Mouse (Mus musculus) cerebellum, adult (tissue): ENCODE results near the gene Tnfrsf4.
A peak's percentile ranks its signal among the peaks of the same experiment; 100 is the strongest.

Experiments used
- ATAC-seq: cut with Nextera tagmentation; 2 replicates; pipeline ENCODE4 v1.9.2; 2017; ENCODE audit warnings: mild to moderate bottlenecking, moderate library complexity, mixed read lengths; ENCODE audit not compliant: insufficient number of reproducible peaks, low FRiP score, low TSS enrichment

Tnfrsf4 gene

GRCm38 (mm10) chr4:156024184-156024583 lies 10.5 kb downstream of the Tnfrsf4 start:
- ATAC-seq = no peak

- no peak for ATAC-seq
Observed at GRCm38 (mm10) chr4:156026013-156026412, 12.4 kb downstream of the Tnfrsf4 start, which contains the start of gene Tnfrsf18. TSS of gene Tnfrsf18 (plus strand) at chr4:156026164.

- no peak for ATAC-seq
Observed at GRCm38 (mm10) chr4:156028580-156028979, 14.9 kb downstream of the Tnfrsf4 start.

- ATAC-seq = no peak
Observed at GRCm38 (mm10) chr4:156030651-156031118, 17.0 kb downstream of the Tnfrsf4 start.

- ATAC-seq = no peak; the same call in 1 of the 2 replicates
Observed at GRCm38 (mm10) chr4:156031255-156031592, 17.6 kb downstream of the Tnfrsf4 start.

GRCm38 (mm10) chr4:156031593-156032391 lies 18.1 kb downstream of the Tnfrsf4 start:
- peak; percentile 63 for ATAC-seq

GRCm38 (mm10) chr4:156032856-156033255 lies 19.2 kb downstream of the Tnfrsf4 start:
- ATAC-seq = no peak

GRCm38 (mm10) chr4:156033476-156034119 lies 20.0 kb downstream of the Tnfrsf4 start:
- ATAC-seq = no peak

- ATAC-seq = no peak
Observed at GRCm38 (mm10) chr4:156034301-156034700, 20.7 kb downstream of the Tnfrsf4 start.

GRCm38 (mm10) chr4:156034901-156035300 lies 21.3 kb downstream of the Tnfrsf4 start:
- no peak for ATAC-seq

- ATAC-seq = no peak
Observed at GRCm38 (mm10) chr4:156044754-156045153, 31.1 kb downstream of the Tnfrsf4 start.

- no peak for ATAC-seq
Observed at GRCm38 (mm10) chr4:156049779-156050178, 36.1 kb downstream of the Tnfrsf4 start.

GRCm38 (mm10) chr4:156050391-156050980 lies 36.8 kb downstream of the Tnfrsf4 start:
- no peak for ATAC-seq

- no peak for ATAC-seq
Observed at GRCm38 (mm10) chr4:156053113-156053512, 39.5 kb downstream of the Tnfrsf4 start.

- ATAC-seq = no peak
Observed at GRCm38 (mm10) chr4:156054130-156054529, 40.5 kb downstream of the Tnfrsf4 start.

GRCm38 (mm10) chr4:156054606-156055005 lies 41.0 kb downstream of the Tnfrsf4 start:
- ATAC-seq = no peak

- no peak for ATAC-seq
Observed at GRCm38 (mm10) chr4:156055173-156055572, 41.5 kb downstream of the Tnfrsf4 start.

GRCm38 (mm10) chr4:156057702-156058101 lies 44.1 kb downstream of the Tnfrsf4 start:
- no peak for ATAC-seq

- ATAC-seq = no peak
Observed at GRCm38 (mm10) chr4:156058826-156059225, 45.2 kb downstream of the Tnfrsf4 start.

GRCm38 (mm10) chr4:156059261-156059660 lies 45.6 kb downstream of the Tnfrsf4 start, which contains the start of gene Ttll10:
TSS of gene Ttll10 (minus strand) at chr4:156059414.
- ATAC-seq = no peak

- no peak for ATAC-seq
Observed at GRCm38 (mm10) chr4:156059713-156060112, 46.1 kb downstream of the Tnfrsf4 start.
